Mouse (Mus musculus): ENCODE results near the gene Lrig1. TPM values are rescaled to one million over a fixed set of nuclear protein-coding genes. Genes with fewer than 3 reads are reported as not detected.

The Lrig1 gene
- total RNA-seq (2021) = 10 to 100 TPM; 14.5 to 15.3 TPM
- long read RNA-seq, experiment 1 = 0 reads
- long read RNA-seq, experiment 2, full-length matches to known transcripts = 3 of 6 reads
- long read RNA-seq, experiment 2, partial matches to known transcripts = 3 of 6 reads
- long read RNA-seq, experiment 2, other reads (novel, unspliced or antisense) = 0 of 6 reads

- DNase-seq (ENCODE audit: low spot score in 2 of 2) = peak; percentile 88 to 95
Observed at GRCm38 (mm10) chr6:94700067-94700491, at the start of gene Lrig1. TSS of gene Lrig1 (minus strand) at chr6:94700158.

DNA sequence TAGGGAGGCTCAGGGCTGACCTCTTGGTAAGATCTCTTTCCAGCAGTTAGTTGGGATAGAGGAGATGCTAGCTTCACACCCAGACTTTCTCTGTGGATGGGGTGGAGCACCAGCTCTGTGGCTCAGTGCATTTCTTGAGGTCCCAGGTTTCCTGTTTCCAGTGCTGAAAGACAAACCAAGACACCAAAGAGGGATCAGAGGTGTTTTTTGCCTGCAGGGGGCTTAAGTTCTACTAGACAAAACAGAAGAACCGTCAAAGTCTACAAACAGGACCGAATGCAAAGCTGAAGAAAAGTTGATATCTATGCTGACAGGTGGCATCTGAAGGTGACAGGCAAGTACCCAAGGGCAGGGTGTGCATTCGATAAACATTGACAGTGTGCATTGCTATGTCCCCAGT, 49.7 kb upstream of the Lrig1 start:
- DNase-seq (ENCODE audit: low spot score in 2 of 2) = no peak

DNA sequence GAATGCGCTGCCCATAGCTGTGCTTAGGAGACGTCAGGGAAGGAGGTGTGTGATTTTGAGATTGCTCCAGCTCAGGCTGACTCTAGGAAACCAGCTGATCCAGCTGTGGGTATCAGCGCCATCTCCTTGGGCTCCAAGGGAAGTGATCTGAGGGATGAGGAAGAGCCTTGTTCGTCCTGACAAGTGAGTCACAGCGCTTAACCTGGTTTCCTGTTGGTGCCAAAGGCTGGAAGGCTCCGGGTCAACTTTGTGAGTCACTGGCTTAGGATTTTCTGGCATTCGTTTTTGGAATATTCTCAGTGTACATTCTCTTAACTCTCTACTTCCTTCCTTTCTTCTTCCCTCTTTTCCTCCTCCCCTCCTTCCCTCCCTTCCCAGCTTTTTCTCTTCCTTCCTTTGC, 48.4 kb upstream of the Lrig1 start:
- no peak for DNase-seq (ENCODE audit: low spot score in 2 of 2)

DNA sequence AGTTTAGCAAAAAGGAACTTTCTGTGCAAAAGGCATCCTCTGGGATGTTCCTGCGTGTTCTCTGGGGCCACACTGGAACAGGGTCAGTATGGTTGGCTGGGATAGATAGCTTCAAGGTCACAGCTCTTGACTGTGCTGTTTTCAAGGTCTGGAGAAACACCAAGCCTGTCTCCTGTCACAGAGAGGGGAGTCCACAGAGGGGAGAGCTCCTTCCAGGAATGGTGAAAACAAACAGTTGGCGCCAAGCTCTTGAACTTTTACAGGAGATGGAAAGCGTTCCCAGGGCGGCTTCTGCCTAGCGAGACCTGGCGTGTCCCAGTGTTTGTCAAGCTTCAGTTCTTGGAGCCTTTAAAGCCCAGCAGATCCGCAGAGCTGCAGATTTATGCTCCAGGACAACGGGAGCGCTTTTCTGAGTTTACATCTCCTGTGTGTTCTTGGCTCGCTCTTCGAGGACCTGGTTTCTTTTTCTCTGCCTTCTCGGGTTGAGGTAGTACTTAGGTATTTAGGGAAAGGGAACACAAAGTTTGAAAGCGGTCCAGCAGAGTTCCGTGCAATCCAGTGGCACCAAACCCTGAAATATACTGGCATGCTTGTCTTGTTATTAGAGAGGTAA, 40.3 kb upstream of the Lrig1 start:
- DNase-seq (ENCODE audit: low spot score in 2 of 2) = no peak

DNA sequence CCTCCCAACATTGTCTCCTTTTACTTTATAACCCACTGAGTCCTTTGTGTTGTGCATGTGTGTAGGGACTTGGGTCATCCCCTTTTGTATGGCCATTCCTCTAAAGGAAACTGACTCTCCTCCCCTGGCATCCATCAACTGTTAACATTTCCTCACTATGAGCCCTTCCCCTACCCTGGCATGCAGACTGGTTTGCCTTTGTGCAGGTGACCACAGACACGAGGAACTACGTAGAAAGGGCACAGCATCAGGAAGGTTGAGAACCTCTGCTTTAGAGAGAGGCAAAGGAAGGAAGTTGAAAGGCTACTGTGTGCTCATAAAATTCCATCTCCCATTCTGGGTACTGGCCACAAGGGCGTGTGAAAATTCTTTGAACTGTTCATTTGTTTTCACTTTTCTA, 38.7 kb upstream of the Lrig1 start:
- no peak for DNase-seq (ENCODE audit: low spot score in 2 of 2)

- DNase-seq (ENCODE audit: low spot score in 2 of 2) = no peak
Observed at GRCm38 (mm10) chr6:94733878-94734277, 33.9 kb upstream of the Lrig1 start.

- no peak for DNase-seq (ENCODE audit: low spot score in 2 of 2)
Observed at GRCm38 (mm10) chr6:94729847-94730246, 29.9 kb upstream of the Lrig1 start.

DNA sequence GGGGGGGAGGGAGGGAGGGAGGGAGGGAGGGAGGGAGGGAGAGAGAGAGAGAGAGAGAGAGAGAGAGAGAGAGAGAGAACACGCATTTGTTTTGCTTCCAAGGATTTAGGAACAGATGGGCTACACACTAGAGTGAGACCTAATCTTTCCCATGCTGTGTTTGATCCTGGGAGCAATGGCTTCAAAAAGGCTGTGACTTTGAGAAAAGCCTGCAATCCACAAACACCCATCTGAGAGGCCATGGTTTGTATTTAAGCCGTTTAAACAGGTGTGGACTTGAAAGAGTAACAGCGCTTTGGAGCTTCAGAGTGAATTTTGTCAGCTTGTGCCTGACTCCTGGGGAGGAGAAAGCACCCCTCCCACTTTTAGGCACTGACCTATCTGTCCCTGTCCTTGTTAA, 29.2 kb upstream of the Lrig1 start:
- no peak for DNase-seq (ENCODE audit: low spot score in 2 of 2)

DNA sequence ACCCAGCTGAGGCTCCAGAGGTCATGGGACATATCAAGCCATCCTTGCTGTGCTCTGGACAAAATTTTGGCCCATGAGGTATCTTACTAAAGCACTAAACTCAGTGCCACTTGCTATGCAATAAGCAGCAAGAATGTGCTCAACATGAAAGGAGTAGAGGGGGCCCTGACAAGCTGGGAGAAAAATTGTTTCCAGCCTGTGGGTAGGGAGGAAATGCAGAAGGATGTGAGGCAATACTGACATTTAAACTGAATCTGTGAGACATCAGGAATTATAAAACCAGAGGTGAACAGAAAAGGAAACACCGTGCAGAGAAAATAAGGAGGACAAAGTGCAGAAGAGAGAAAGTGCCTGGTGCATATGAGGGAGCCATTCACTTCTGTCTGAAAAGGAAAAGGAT, 24.7 kb upstream of the Lrig1 start:
- DNase-seq (ENCODE audit: low spot score in 2 of 2) = no peak

- no peak for DNase-seq (ENCODE audit: low spot score in 2 of 2)
Observed at GRCm38 (mm10) chr6:94718607-94719346, 18.8 kb upstream of the Lrig1 start.

DNA sequence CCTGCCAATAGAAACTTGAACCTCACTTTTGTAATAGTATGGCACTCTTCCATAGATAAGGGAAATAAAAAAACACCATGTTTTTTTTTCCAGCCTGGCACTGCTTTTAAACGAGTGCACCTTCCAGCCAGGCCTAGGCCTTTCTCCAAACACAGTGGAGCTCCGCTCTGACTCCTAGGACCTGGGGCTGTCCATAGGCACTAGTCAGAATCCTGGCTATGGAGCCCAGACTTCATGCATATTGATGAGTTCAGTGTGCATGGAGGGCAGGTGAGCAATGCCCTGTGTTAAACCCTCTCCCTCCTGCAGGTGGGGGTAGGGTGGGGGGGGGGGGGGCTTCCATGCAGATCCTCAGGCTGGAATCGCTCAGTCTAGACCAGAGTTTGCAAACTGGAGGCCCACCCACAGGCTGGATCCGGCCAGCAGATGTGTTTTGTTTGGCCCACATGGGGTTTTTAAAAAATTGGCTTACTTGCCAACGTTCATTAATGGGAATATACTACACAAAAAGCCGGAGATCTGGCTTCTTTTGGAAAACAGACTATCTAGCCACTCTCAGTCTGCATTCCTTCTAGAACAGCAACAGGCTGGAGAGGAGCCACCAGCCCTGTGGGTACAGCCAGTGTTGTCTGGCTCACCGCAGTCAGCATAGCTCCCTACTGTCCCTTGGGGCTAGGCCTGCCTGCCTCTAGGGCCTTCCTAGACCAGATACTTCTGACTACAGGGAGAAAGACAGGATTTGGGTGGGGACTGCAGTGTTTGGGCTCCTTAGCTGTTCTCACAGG, 17.9 kb upstream of the Lrig1 start:
- no peak for DNase-seq (ENCODE audit: low spot score in 2 of 2)

- DNase-seq (ENCODE audit: low spot score in 2 of 2) = no peak
Observed at GRCm38 (mm10) chr6:94715645-94715940, 15.6 kb upstream of the Lrig1 start.

- no peak for DNase-seq (ENCODE audit: low spot score in 2 of 2)
Observed at GRCm38 (mm10) chr6:94714815-94715644, 15.1 kb upstream of the Lrig1 start.

GRCm38 (mm10) chr6:94709832-94710231, 9.9 kb upstream of the Lrig1 start:
- no peak for DNase-seq (ENCODE audit: low spot score in 2 of 2)

- DNase-seq (ENCODE audit: low spot score in 2 of 2) = no peak
Observed at GRCm38 (mm10) chr6:94709150-94709549, 9.2 kb upstream of the Lrig1 start.

DNA sequence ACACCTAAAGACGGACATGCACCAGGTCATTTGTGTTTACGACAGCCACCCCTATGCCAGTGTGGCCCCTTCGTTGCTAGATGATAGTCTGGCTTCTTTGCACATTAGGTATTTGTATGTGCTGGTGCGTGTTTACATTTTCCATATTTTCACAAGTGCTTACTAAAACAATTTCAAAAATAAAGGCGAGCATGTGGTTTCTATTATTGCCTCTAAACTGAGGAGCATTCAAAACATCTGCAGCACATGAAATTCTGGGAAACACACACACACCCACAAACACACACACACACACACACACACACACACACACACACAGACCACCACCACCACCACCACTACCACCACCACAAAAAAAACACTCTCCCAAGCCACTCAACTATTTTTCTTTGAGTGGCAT, 7.3 kb upstream of the Lrig1 start:
- no peak for DNase-seq (ENCODE audit: low spot score in 2 of 2)

DNA sequence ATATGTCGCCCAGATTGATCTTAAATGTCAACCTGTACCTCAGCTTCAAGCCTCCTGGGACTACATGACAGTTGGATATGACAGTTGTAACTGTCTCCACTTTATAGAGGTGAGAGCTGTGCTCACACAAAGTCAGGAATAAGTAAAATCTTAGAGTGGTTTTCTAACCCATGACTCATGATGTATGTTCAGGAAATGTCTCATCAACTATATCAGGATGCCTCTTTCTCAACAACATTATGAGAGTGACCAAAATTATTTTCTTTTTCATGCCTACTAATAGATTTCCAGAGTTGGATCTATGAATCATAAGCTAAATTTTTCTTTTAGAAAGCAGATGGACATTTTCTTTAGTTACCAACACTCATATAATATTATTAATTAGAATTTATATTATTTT, 6.0 kb upstream of the Lrig1 start:
- DNase-seq (ENCODE audit: low spot score in 2 of 2) = no peak

GRCm38 (mm10) chr6:94702993-94703392, 3.0 kb upstream of the Lrig1 start:
- no peak for DNase-seq (ENCODE audit: low spot score in 2 of 2)

DNA sequence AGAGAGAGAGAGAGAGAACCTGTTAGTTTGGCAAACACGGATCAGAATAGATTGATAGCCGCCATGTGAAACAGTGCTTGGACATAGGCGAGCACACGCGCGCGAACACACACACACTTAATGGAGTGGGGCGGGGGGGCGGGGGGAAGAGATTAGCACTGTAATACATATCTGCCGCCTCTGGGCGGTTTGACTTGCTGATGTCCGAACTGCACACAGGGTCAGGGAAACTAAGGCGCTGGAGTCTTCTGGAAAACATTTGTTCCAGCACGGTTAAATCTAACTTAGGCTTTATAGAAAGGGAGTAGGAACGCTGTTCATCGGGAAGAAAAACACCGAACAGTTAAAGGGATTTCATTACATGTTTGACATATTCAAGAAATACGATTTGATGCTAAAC, 1.1 kb upstream of the Lrig1 start:
- no peak for DNase-seq (ENCODE audit: low spot score in 2 of 2)

- peak in 1 of 2 experiments; percentile 30 for DNase-seq (ENCODE audit: low spot score in 2 of 2)
Observed at GRCm38 (mm10) chr6:94700612-94701011, 654 bp upstream of the Lrig1 start.
